Mouse (Mus musculus) intestine, postnatal 0 days (tissue): Measurements from ENCODE around the gene Psmb1. TPM values are rescaled to one million over a fixed set of nuclear protein-coding genes. Genes with fewer than 3 reads are reported as not detected.
A peak's percentile ranks its signal among the peaks of the same experiment; 100 is the strongest.
"Not testable (repeated sequence)": the region's sequence is repeated elsewhere in the genome, so short reads cannot be mapped to it uniquely, and the experiment has no call there.

Experiments
- ATAC-seq: fragments of 200-750 bp; cut with Nextera tagmentation; 2 replicates; pipeline ENCODE4 v1.8.0; 2017; ENCODE audit warnings: mild to moderate bottlenecking, moderate TSS enrichment, moderate library complexity
- H3K27ac ChIP-seq: fragments of 300-500 bp; sonication (generic); 2 replicates; pipeline ENCODE4 v1.5.1; 2014; ENCODE audit warnings: mild to moderate bottlenecking, low read depth, low read length, moderate library complexity
- H3K27me3 ChIP-seq: fragments of 300-500 bp; sonication (generic); replicated peaks from 2 replicates; pipeline ENCODE4 v1.6.1; 2014; ENCODE audit warnings: low read length, mixed read lengths; ENCODE audit not compliant: control insufficient read depth, insufficient read depth
- H3K36me3 ChIP-seq: fragments of 300-500 bp; sonication (generic); 2 replicates; pipeline ENCODE4 v1.6.1; 2014; ENCODE audit warnings: mild to moderate bottlenecking, moderate library complexity; ENCODE audit not compliant: control insufficient read depth, insufficient read depth
- H3K4me1 ChIP-seq: fragments of 300-500 bp; sonication (generic); replicated peaks from 2 replicates; pipeline ENCODE4 v1.6.1; 2014; ENCODE audit warnings: antibody characterized with exemption, low read length, mixed read lengths; ENCODE audit not compliant: control insufficient read depth, insufficient read depth
- H3K4me2 ChIP-seq: fragments of 300-500 bp; sonication (generic); replicated peaks from 2 replicates; pipeline ENCODE4 v1.6.1; 2014; ENCODE audit warnings: low read depth, mild to moderate bottlenecking, moderate library complexity
- H3K4me3 ChIP-seq: fragments of 300-500 bp; sonication (generic); 2 replicates; pipeline ENCODE4 v1.5.1; 2014; ENCODE audit warnings: low read depth, low read length
- H3K9ac ChIP-seq: fragments of 300-500 bp; sonication (generic); 2 replicates; pipeline ENCODE4 v1.6.1; 2014; ENCODE audit warnings: mild to moderate bottlenecking, low read depth, low read length
- H3K9me3 ChIP-seq: fragments of 300-500 bp; sonication (generic); 2 replicates; pipeline ENCODE4 v1.6.1; 2016; ENCODE audit warnings: mixed run types; ENCODE audit not compliant: control insufficient read depth
- CTCF ChIP-seq: sonication (generic); IDR thresholded peaks from 2 replicates; pipeline ENCODE4 v1.5.1; 2016; ENCODE audit warnings: low read depth, mild to moderate bottlenecking, control low read depth, antibody characterized with exemption, moderate library complexity
- WGBS: fragments of 180-500 bp; shearing (Covaris S2); extraction: QIAGEN DNeasy Blood & Tissue Kit; methylation state at CpG from one replicate; pipeline ENCODE4 v1.1.7; 2014; 5-methylcytosine and 5-hydroxymethylcytosine counted together
- polyA plus RNA-seq: library from polyadenylated mRNA; unstranded; fragments of >200 nt; fragmentation: Nextera tagmentation; extraction: Ambion mirVana; gene quantifications from 2 replicates; pipeline ENCODE4 v1.2.1, GENCODE M21; 2015

Psmb1 gene
- 233 and 246 TPM in 2 replicates for polyA plus RNA-seq

- TF ChIP-seq CTCF = no peak
- under 1% methylated on average over 63 of the region's 63 CpGs for WGBS
Measured at GRCm38 (mm10) chr17:15499656-15500394, at the start of gene Psmb1, which contains the start of gene Tbp. TSS of gene Psmb1 (minus strand) at chr17:15499751. TSS of gene Tbp (plus strand) at chr17:15499888.

GRCm38 (mm10) chr17:15546440-15546839, 46.9 kb upstream of the Psmb1 start:
- H3K27me3 ChIP-seq = no peaks in the 10 kb centered on the region

More at GRCm38 (mm10) chr17:15499656-15500394, at the start of gene Psmb1, which contains the start of gene Tbp:
- Histone ChIP-seq H3K27me3 (no peaks in the 10 kb centered on the region), H3K9ac (peak within 1 kb of the TSS; percentile 92), H3K4me3 (peak within 1 kb of the TSS; percentile 98), H3K27ac (peak within 1 kb of the TSS; percentile 98), H3K9me3 (no peaks in the 10 kb centered on the region), H3K4me2 (peak within 1 kb of the TSS; percentile 85), H3K36me3 (peaks cover 25% of the 10 kb centered on the region), H3K4me1 (0 out of 2 replicates have a peak, but pooled peaks cover 11% of the 10 kb centered on the region)
- peak; percentile 93 for ATAC-seq

GRCm38 (mm10) chr17:15543868-15544267, 44.3 kb upstream of the Psmb1 start:
- not testable (repeated sequence) for H3K4me1 ChIP-seq, H3K9ac ChIP-seq, H3K27ac ChIP-seq, H3K36me3 ChIP-seq, H3K4me2 ChIP-seq, H3K4me3 ChIP-seq, ATAC-seq, H3K9me3 ChIP-seq, H3K27me3 ChIP-seq
- 61% methylated on average over 4 of the region's 4 CpGs for WGBS

More at GRCm38 (mm10) chr17:15546440-15546839, 46.9 kb upstream of the Psmb1 start:
- 66% methylated on average over 4 of the region's 4 CpGs for WGBS
- no peak overlapping the region for H3K9ac ChIP-seq
- no peak overlapping the region for H3K4me2 ChIP-seq
- H3K4me3 ChIP-seq = no peak overlapping the region
- no peak for ATAC-seq
- no peak overlapping the region for H3K27ac ChIP-seq
- H3K9me3 ChIP-seq = no peaks in the 10 kb centered on the region
- no peak for TF ChIP-seq CTCF
- no peaks in the 10 kb centered on the region for H3K4me1 ChIP-seq
- H3K36me3 ChIP-seq = no peaks in the 10 kb centered on the region

GRCm38 (mm10) chr17:15540309-15540708, 40.8 kb upstream of the Psmb1 start:
- ATAC-seq = no peak
- H3K36me3 ChIP-seq = no peaks in the 10 kb centered on the region
- TF ChIP-seq CTCF = no peak
- H3K9ac ChIP-seq = no peak overlapping the region
- peaks cover 16% of the 10 kb centered on the region; the same call in 1 of the 2 replicates for H3K27me3 ChIP-seq
- no peaks in the 10 kb centered on the region for H3K9me3 ChIP-seq
- no peak overlapping the region for H3K4me3 ChIP-seq
- H3K4me1 ChIP-seq = no peaks in the 10 kb centered on the region
- H3K4me2 ChIP-seq = no peak overlapping the region
- H3K27ac ChIP-seq = no peak overlapping the region
- WGBS = 71% methylated on average over 4 of the region's 4 CpGs

- Histone ChIP-seq H3K27ac (no peak overlapping the region), H3K9ac (no peak overlapping the region), H3K4me3 (peak overlapping the region; percentile 46), H3K27me3 (peaks cover 20% of the 10 kb centered on the region; the same call in 1 of the 2 replicates), H3K9me3 (no peaks in the 10 kb centered on the region), H3K36me3 (no peaks in the 10 kb centered on the region), H3K4me1 (no peaks in the 10 kb centered on the region), H3K4me2 (peak overlapping the region; percentile 80)
- WGBS = 1% methylated on average over 33 of the region's 33 CpGs
- no peak for TF ChIP-seq CTCF
- no peak for ATAC-seq
Measured at GRCm38 (mm10) chr17:15536457-15536904, 36.9 kb upstream of the Psmb1 start.

- no peak overlapping the region for H3K9ac ChIP-seq
- ATAC-seq = no peak
Measured at GRCm38 (mm10) chr17:15535943-15536342, 36.4 kb upstream of the Psmb1 start.

More at GRCm38 (mm10) chr17:15535943-15536342, 36.4 kb upstream of the Psmb1 start:
- H3K9me3 ChIP-seq = no peaks in the 10 kb centered on the region
- no peaks in the 10 kb centered on the region for H3K36me3 ChIP-seq
- H3K27me3 ChIP-seq = peaks cover 20% of the 10 kb centered on the region; the same call in 1 of the 2 replicates
- no peaks in the 10 kb centered on the region for H3K4me1 ChIP-seq
- H3K4me2 ChIP-seq = peak overlapping the region; percentile 80
- peak overlapping the region; percentile 46 for H3K4me3 ChIP-seq
- H3K27ac ChIP-seq = no peak overlapping the region
- 14% methylated on average over 8 of the region's 8 CpGs for WGBS
- TF ChIP-seq CTCF = no peak
